In the genomic region with DNA sequence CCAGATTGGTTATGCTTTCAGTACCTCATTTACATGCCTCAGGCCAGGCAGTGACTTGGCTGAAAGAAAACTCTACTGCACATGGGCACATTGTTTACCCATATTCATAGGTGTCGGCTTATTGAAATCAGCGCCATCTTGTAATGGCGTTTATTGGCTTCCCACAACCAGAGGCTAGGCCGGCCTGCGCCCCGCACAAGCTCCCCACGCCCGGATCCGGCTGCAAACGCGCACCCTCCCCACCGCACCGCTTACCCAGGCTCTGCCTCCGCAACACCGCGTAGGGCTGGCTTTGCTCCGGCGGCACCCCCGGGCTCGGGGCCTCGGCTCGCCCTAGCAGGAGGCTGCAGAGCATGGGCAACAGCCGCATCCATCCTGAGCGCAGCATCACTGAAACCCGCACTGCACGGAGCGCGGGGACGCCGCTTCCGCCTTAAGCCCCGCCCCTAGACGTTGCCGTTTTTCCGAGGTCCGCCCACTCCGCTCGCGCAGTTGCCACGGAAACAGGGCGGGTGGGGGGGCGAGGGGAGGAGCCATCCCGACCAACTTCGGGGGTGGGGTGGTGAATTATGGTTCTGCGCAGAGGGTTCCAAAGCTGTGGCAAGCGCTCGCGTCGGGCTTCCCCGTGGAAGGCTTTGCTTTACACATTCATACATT, we compare ENCODE assay signal across 7 mouse cellular contexts. TPM values are rescaled to one million over a fixed set of nuclear protein-coding genes. Genes with fewer than 3 reads are reported as not detected.
DNase-seq lines count a peak whose midpoint lies in the region; ATAC-seq and TF ChIP-seq lines count a peak whose summit lies in the region.

No protein-coding gene starts in this region.

- peak overlapping the region; percentile 94 for H3K4me2 ChIP-seq in intestine, postnatal 0 days (replicated peaks; ENCODE audit: low read depth)
- peak overlapping the region; percentile 41 for H3K4me2 ChIP-seq in limb, embryonic 11.5 days (ENCODE audit: low read depth, severe bottlenecking)
- peak overlapping the region; percentile 70 for H3K4me2 ChIP-seq in midbrain, embryonic 13.5 days (replicated peaks)

- peak overlapping the region; percentile 84 for H3K9ac ChIP-seq in intestine, postnatal 0 days (ENCODE audit: low read depth, low read length)
- H3K9ac ChIP-seq in limb, embryonic 11.5 days (ENCODE audit: low read length): peak overlapping the region; percentile 90
- H3K9ac ChIP-seq in midbrain, embryonic 13.5 days (replicated peaks): peak overlapping the region; percentile 90

- DNase-seq in adrenal gland, postnatal 10 days: peak; percentile 91
- peak; percentile 92 for DNase-seq in embryo, embryonic 9.5 days (ENCODE audit: extremely low spot score)
- DNase-seq in gastrocnemius, postnatal 4 days (ENCODE audit: low spot score in 2 of 2): peak; percentile 79 to 89
- peak; percentile 94 for DNase-seq in limb, embryonic 11.5 days (ENCODE audit: low spot score)

- H3K27me3 ChIP-seq in intestine, postnatal 0 days (replicated peaks; ENCODE audit: control insufficient read depth, insufficient read depth, low read length): no peaks in the 10 kb centered on the region
- H3K27me3 ChIP-seq in limb, embryonic 11.5 days (ENCODE audit: control insufficient read depth, insufficient read depth, low read length): no peaks in the 10 kb centered on the region
- no peaks in the 10 kb centered on the region for H3K27me3 ChIP-seq in midbrain, embryonic 13.5 days
- H3K27me3 ChIP-seq in small intestine, adult 2 months (ENCODE audit: control insufficient read depth, insufficient read depth, low read length): no peaks in the 10 kb centered on the region

- WGBS in intestine, postnatal 0 days: under 1% methylated on average over 50 of the region's 50 CpGs
- WGBS in limb, embryonic 11.5 days: under 1% methylated on average over 50 of the region's 50 CpGs
- under 1% methylated on average over 50 of the region's 50 CpGs for WGBS in midbrain, embryonic 13.5 days
- WGBS in small intestine, adult 2 months: under 1% methylated on average over 50 of the region's 50 CpGs

- H3K36me3 ChIP-seq in intestine, postnatal 0 days (ENCODE audit: control insufficient read depth, insufficient read depth): 0 out of 2 replicates have a peak, but pooled peaks cover 3% of the 10 kb centered on the region
- H3K36me3 ChIP-seq in limb, embryonic 11.5 days (ENCODE audit: control insufficient read depth, insufficient read depth, low read length): no peaks in the 10 kb centered on the region
- peaks cover 16% of the 10 kb centered on the region for H3K36me3 ChIP-seq in midbrain, embryonic 13.5 days
- H3K36me3 ChIP-seq in small intestine, adult 2 months (ENCODE audit: control insufficient read depth, insufficient read depth, low read length): 0 out of 2 replicates have a peak, but pooled peaks cover under 1% of the 10 kb centered on the region

- TF ChIP-seq POLR2A in small intestine, adult 2 months (IDR thresholded peaks at IDR 0.05; ENCODE audit: low read depth, low read length): peak; percentile 47; the same call in 1 of the 2 replicates

- ATAC-seq in intestine, postnatal 0 days: peak; percentile 90
- peak; percentile 93 for ATAC-seq in limb, embryonic 11.5 days (ENCODE audit: insufficient number of reproducible peaks, low FRiP score, low TSS enrichment, low read depth)
- ATAC-seq in midbrain, embryonic 13.5 days: peak; percentile 98

- H3K4me3 ChIP-seq in intestine, postnatal 0 days (ENCODE audit: low read depth, low read length): peak overlapping the region; percentile 91
- peak overlapping the region; percentile 81 for H3K4me3 ChIP-seq in limb, embryonic 11.5 days (ENCODE audit: low read depth, low read length)
- H3K4me3 ChIP-seq in midbrain, embryonic 13.5 days (replicated peaks): peak overlapping the region; percentile 83
- H3K4me3 ChIP-seq in small intestine, adult 2 months (ENCODE audit: low read depth, low read length): peak overlapping the region; percentile 77

- no peaks in the 10 kb centered on the region for H3K9me3 ChIP-seq in intestine, postnatal 0 days (ENCODE audit: control insufficient read depth)
- H3K9me3 ChIP-seq in limb, embryonic 11.5 days (ENCODE audit: control insufficient read depth, low read length): no peaks in the 10 kb centered on the region
- H3K9me3 ChIP-seq in midbrain, embryonic 13.5 days: no peaks in the 10 kb centered on the region

- H3K4me1 ChIP-seq in intestine, postnatal 0 days (replicated peaks; ENCODE audit: control insufficient read depth, insufficient read depth, low read length): no peaks in the 10 kb centered on the region
- H3K4me1 ChIP-seq in limb, embryonic 11.5 days (ENCODE audit: control insufficient read depth, insufficient read depth, low read length): peaks cover 3% of the 10 kb centered on the region
- H3K4me1 ChIP-seq in midbrain, embryonic 13.5 days (replicated peaks): peaks cover 29% of the 10 kb centered on the region
- H3K4me1 ChIP-seq in small intestine, adult 2 months (ENCODE audit: control insufficient read depth, insufficient read depth, insufficient read length, low read length): no peaks in the 10 kb centered on the region

- peak overlapping the region; percentile 64; the same call in 1 of the 2 replicates for H3K27ac ChIP-seq in intestine, postnatal 0 days (ENCODE audit: low read depth, low read length)
- peak overlapping the region; percentile 59; the same call in 1 of the 2 replicates for H3K27ac ChIP-seq in limb, embryonic 11.5 days (replicated peaks; ENCODE audit: low read depth, low read length)
- H3K27ac ChIP-seq in midbrain, embryonic 13.5 days: peak overlapping the region; percentile 96
- H3K27ac ChIP-seq in small intestine, adult 2 months (ENCODE audit: insufficient read depth, low read depth, low read length): peak overlapping the region; percentile 1; the same call in 1 of the 2 replicates

- no peak for TF ChIP-seq CTCF in intestine, postnatal 0 days (IDR thresholded peaks at IDR 0.05; ENCODE audit: low read depth)
- TF ChIP-seq CTCF in small intestine, adult 2 months (IDR thresholded peaks at IDR 0.05; ENCODE audit: extremely low read depth, insufficient read length, insufficient replicate concordance, low read depth, low read length): no peak

RNA-seq across cellular contexts. Expression of gene 1500011B03Rik, which starts 9.6 kb away (rescaled TPM):
- total RNA-seq in adrenal gland, postnatal 10 days (2021): 10 to 100 TPM; 39.1 to 55.8 TPM
- total RNA-seq in gastrocnemius, postnatal 4 days (2021): 10 to 100 TPM; 20.6 to 29.6 TPM
- polyA plus RNA-seq in intestine, postnatal 0 days (2015; fragmentation: Nextera tagmentation; extraction: Ambion mirVana): 59.0 and 60.5 TPM in 2 replicates
- polyA plus RNA-seq in limb, embryonic 11.5 days (2014; fragmentation: Nextera tagmentation; extraction: Ambion mirVana): 91.5 and 93.4 TPM in 2 replicates
- 225 and 235 TPM in 2 replicates for polyA plus RNA-seq in midbrain, embryonic 13.5 days (2015; fragmentation: Nextera tagmentation; extraction: Ambion mirVana)
- polyA plus RNA-seq in small intestine, adult 2 months (2012; rRNA removed): 9.3 and 11.0 TPM in 2 replicates

RNA-seq across cellular contexts. Expression of gene Git2, which starts 38.3 kb away (rescaled TPM):
- 10 to 100 TPM; 45.3 to 63.5 TPM for total RNA-seq in adrenal gland, postnatal 10 days (2021)
- total RNA-seq in gastrocnemius, postnatal 4 days (2021): 10 to 100 TPM; 37.6 to 50.1 TPM
- polyA plus RNA-seq in intestine, postnatal 0 days (2015; fragmentation: Nextera tagmentation; extraction: Ambion mirVana): 13.8 and 17.8 TPM in 2 replicates
- 35.2 and 39.1 TPM in 2 replicates for polyA plus RNA-seq in limb, embryonic 11.5 days (2014; fragmentation: Nextera tagmentation; extraction: Ambion mirVana)
- 41.5 and 49.8 TPM in 2 replicates for polyA plus RNA-seq in midbrain, embryonic 13.5 days (2015; fragmentation: Nextera tagmentation; extraction: Ambion mirVana)
- polyA plus RNA-seq in small intestine, adult 2 months (2012; rRNA removed): 16.4 and 25.1 TPM in 2 replicates

RNA-seq across cellular contexts. Expression of gene Ankrd13a, which starts 39.2 kb away (rescaled TPM):
- total RNA-seq in adrenal gland, postnatal 10 days (2021): 10 to 100 TPM; 91.7 to 95.0 TPM
- total RNA-seq in gastrocnemius, postnatal 4 days (2021): 10 to 100 TPM; 46.2 to 53.1 TPM
- 59.7 and 61.9 TPM in 2 replicates for polyA plus RNA-seq in intestine, postnatal 0 days (2015; fragmentation: Nextera tagmentation; extraction: Ambion mirVana)
- 49.4 and 54.2 TPM in 2 replicates for polyA plus RNA-seq in limb, embryonic 11.5 days (2014; fragmentation: Nextera tagmentation; extraction: Ambion mirVana)
- 34.9 and 48.3 TPM in 2 replicates for polyA plus RNA-seq in midbrain, embryonic 13.5 days (2015; fragmentation: Nextera tagmentation; extraction: Ambion mirVana)
- polyA plus RNA-seq in small intestine, adult 2 months (2012; rRNA removed): 53.0 and 110 TPM in 2 replicates

RNA-seq across cellular contexts. Expression of gene 4930519G04Rik, which starts 39.8 kb away (rescaled TPM):
- total RNA-seq in adrenal gland, postnatal 10 days (2021): not detected
- not detected for total RNA-seq in gastrocnemius, postnatal 4 days (2021)
- not detected in 2 replicates for polyA plus RNA-seq in intestine, postnatal 0 days (2015; fragmentation: Nextera tagmentation; extraction: Ambion mirVana)
- not detected in 2 replicates for polyA plus RNA-seq in limb, embryonic 11.5 days (2014; fragmentation: Nextera tagmentation; extraction: Ambion mirVana)
- not detected in 2 replicates for polyA plus RNA-seq in midbrain, embryonic 13.5 days (2015; fragmentation: Nextera tagmentation; extraction: Ambion mirVana)
- polyA plus RNA-seq in small intestine, adult 2 months (2012; rRNA removed): not detected in 2 replicates

RNA-seq across cellular contexts. Expression of gene Gm9936, which starts 44.8 kb away (rescaled TPM):
- under 1 TPM in 1 of 2 experiments, not detected in 1; 0.21 TPM for total RNA-seq in adrenal gland, postnatal 10 days (2021)
- not detected for total RNA-seq in gastrocnemius, postnatal 4 days (2021)
- 0.08 TPM in 1 of 2 replicates, not detected in the other for polyA plus RNA-seq in intestine, postnatal 0 days (2015; fragmentation: Nextera tagmentation; extraction: Ambion mirVana)
- polyA plus RNA-seq in limb, embryonic 11.5 days (2014; fragmentation: Nextera tagmentation; extraction: Ambion mirVana): 0.07 TPM in 1 of 2 replicates, not detected in the other
- 1.3 and 1.7 TPM in 2 replicates for polyA plus RNA-seq in midbrain, embryonic 13.5 days (2015; fragmentation: Nextera tagmentation; extraction: Ambion mirVana)
- 0.05 TPM in 1 of 2 replicates, not detected in the other for polyA plus RNA-seq in small intestine, adult 2 months (2012; rRNA removed)

Comparison
In these comparisons a context has a peak if more than half of its experiments do, and no peak if none do; other contexts are left out.
1. Peak in every context shown above with its lines: DNase-seq, ATAC-seq, H3K4me3 ChIP-seq and H3K27ac ChIP-seq.
2. H3K27ac ChIP-seq: peak in every context shown above with its lines; median percentile 96 in midbrain, embryonic 13.5 days; 64 in intestine, postnatal 0 days; 59 in limb, embryonic 11.5 days; 1 in small intestine, adult 2 months.
3. H3K4me2 ChIP-seq: peak in every context shown above with its lines; median percentile 94 in intestine, postnatal 0 days; 70 in midbrain, embryonic 13.5 days; 41 in limb, embryonic 11.5 days.